8 mouse cellular contexts compared by ENCODE assay signal in the genomic region with DNA sequence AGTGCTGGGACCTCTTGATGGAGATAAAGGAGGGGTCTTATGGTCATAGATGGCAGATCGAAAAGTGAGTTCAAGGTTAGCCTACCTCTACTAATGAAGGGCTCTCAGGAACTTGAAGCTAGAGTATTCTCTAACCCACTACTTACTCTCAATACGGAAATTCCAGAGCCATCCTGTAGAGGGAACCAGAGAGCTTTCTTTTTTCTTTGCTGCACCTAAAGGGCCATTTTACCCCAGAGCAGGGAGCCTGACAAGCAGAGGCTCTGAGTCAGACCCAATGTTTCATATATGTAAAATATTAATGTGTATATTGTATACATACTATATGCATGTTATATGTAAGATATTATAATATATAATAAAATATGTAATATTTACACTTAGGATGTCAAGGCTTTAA.
DNase-seq lines count a peak whose midpoint lies in the region; ATAC-seq and TF ChIP-seq lines count a peak whose summit lies in the region.

No protein-coding gene starts in this region.

- H3K4me2 ChIP-seq in intestine, embryonic 14.5 days (ENCODE audit: low read length) = no peak overlapping the region
- no peak overlapping the region for H3K4me2 ChIP-seq in intestine, embryonic 16.5 days (ENCODE audit: low read depth, low read length)
- no peak overlapping the region for H3K4me2 ChIP-seq in midbrain, embryonic 13.5 days (replicated peaks)

- WGBS in intestine, embryonic 14.5 days = 18% methylated on average over 2 of the region's 2 CpGs
- 22% methylated on average over 2 of the region's 2 CpGs for WGBS in intestine, embryonic 16.5 days
- 21% methylated on average over 2 of the region's 2 CpGs for WGBS in cerebellum, adult 2 months
- WGBS in midbrain, embryonic 13.5 days = 15% methylated on average over 2 of the region's 2 CpGs

- no peak overlapping the region for H3K27ac ChIP-seq in intestine, embryonic 14.5 days (ENCODE audit: low read depth)
- no peak overlapping the region for H3K27ac ChIP-seq in intestine, embryonic 16.5 days (ENCODE audit: low read length)
- H3K27ac ChIP-seq in cerebellum, adult 2 months (ENCODE audit: insufficient read depth, low read length) = no peak overlapping the region
- no peak overlapping the region for H3K27ac ChIP-seq in midbrain, embryonic 13.5 days

- DNase-seq in intestine, embryonic 14.5 days (ENCODE audit: low spot score) = no peak
- DNase-seq in MN1 (ENCODE audit: low spot score) = peak; percentile 68
- peak in 1 of 2 experiments; percentile 35 for DNase-seq in cerebellum, adult 2 months
- DNase-seq in heart, postnatal 10 days = peak; percentile 74 to 81
- DNase-seq in layer of hippocampus, adult 9-10 months (ENCODE audit: low spot score) = peak; percentile 81
- DNase-seq in thymus, postnatal 4 days = peak; percentile 24

- H3K9me3 ChIP-seq in intestine, embryonic 14.5 days (ENCODE audit: control insufficient read depth, low read length) = no peaks in the 10 kb centered on the region
- no peaks in the 10 kb centered on the region for H3K9me3 ChIP-seq in intestine, embryonic 16.5 days (ENCODE audit: control insufficient read depth, low read length)
- no peaks in the 10 kb centered on the region for H3K9me3 ChIP-seq in midbrain, embryonic 13.5 days

- TF ChIP-seq POLR2A in cerebellum, adult 2 months (IDR thresholded peaks at IDR 0.05; ENCODE audit: borderline replicate concordance, insufficient read depth, low read length) = no peak

- no peak overlapping the region for H3K4me3 ChIP-seq in intestine, embryonic 14.5 days (ENCODE audit: low read depth, low read length)
- no peak overlapping the region for H3K4me3 ChIP-seq in intestine, embryonic 16.5 days (ENCODE audit: low read length)
- H3K4me3 ChIP-seq in cerebellum, adult 2 months (replicated peaks; ENCODE audit: insufficient read depth, low read depth, low read length) = no peak overlapping the region
- H3K4me3 ChIP-seq in midbrain, embryonic 13.5 days (replicated peaks) = no peak overlapping the region

- H3K4me1 ChIP-seq in intestine, embryonic 14.5 days (replicated peaks; ENCODE audit: control insufficient read depth, insufficient read depth, low read length) = no peaks in the 10 kb centered on the region
- H3K4me1 ChIP-seq in intestine, embryonic 16.5 days (ENCODE audit: control insufficient read depth, insufficient read depth, low read length) = no peaks in the 10 kb centered on the region
- H3K4me1 ChIP-seq in cerebellum, adult 2 months (ENCODE audit: control insufficient read depth, insufficient read depth, low read length) = no peaks in the 10 kb centered on the region
- H3K4me1 ChIP-seq in midbrain, embryonic 13.5 days (replicated peaks) = no peaks in the 10 kb centered on the region

- no peaks in the 10 kb centered on the region for H3K36me3 ChIP-seq in intestine, embryonic 14.5 days (ENCODE audit: control insufficient read depth, insufficient read depth, low read length)
- H3K36me3 ChIP-seq in intestine, embryonic 16.5 days (ENCODE audit: control insufficient read depth, insufficient read depth, low read length) = no peaks in the 10 kb centered on the region
- no peaks in the 10 kb centered on the region for H3K36me3 ChIP-seq in midbrain, embryonic 13.5 days

- 0 out of 2 replicates have a peak, but pooled peaks cover 3% of the 10 kb centered on the region for H3K27me3 ChIP-seq in intestine, embryonic 14.5 days (replicated peaks; ENCODE audit: control insufficient read depth, insufficient read depth, low read length)
- no peaks in the 10 kb centered on the region for H3K27me3 ChIP-seq in intestine, embryonic 16.5 days (replicated peaks; ENCODE audit: control insufficient read depth, insufficient read depth, low read length)
- H3K27me3 ChIP-seq in cerebellum, adult 2 months (ENCODE audit: control insufficient read depth, insufficient read depth, low read length) = no peaks in the 10 kb centered on the region
- H3K27me3 ChIP-seq in midbrain, embryonic 13.5 days = peaks cover 41% of the 10 kb centered on the region

- TF ChIP-seq CTCF in cerebellum, adult 2 months (IDR thresholded peaks at IDR 0.05; ENCODE audit: borderline replicate concordance, insufficient read depth, low read depth, low read length) = peak; percentile 53; the same call in 1 of the 2 replicates

- intact Hi-C loops in heart, postnatal 10 days (cut with DNase I) = loop anchor here (1.0 to 10.0 kb wide), 5 partner anchors 57 to 692 kb away; no protein-coding TSS in a partner anchor

- peak; percentile 27; the same call in 1 of the 2 replicates for ATAC-seq in intestine, embryonic 14.5 days (replicated peaks; ENCODE audit: low FRiP score, low TSS enrichment, low read depth)
- no peak for ATAC-seq in intestine, embryonic 16.5 days
- peak; percentile 48; the same call in 1 of the 2 replicates for ATAC-seq in midbrain, embryonic 13.5 days

- H3K9ac ChIP-seq in intestine, embryonic 14.5 days (ENCODE audit: low read length) = no peak overlapping the region
- no peak overlapping the region for H3K9ac ChIP-seq in intestine, embryonic 16.5 days (ENCODE audit: low read depth, low read length)
- H3K9ac ChIP-seq in midbrain, embryonic 13.5 days (replicated peaks) = no peak overlapping the region
